Mouse (Mus musculus): Measurements from ENCODE around the gene Tuba3b.

DNA sequence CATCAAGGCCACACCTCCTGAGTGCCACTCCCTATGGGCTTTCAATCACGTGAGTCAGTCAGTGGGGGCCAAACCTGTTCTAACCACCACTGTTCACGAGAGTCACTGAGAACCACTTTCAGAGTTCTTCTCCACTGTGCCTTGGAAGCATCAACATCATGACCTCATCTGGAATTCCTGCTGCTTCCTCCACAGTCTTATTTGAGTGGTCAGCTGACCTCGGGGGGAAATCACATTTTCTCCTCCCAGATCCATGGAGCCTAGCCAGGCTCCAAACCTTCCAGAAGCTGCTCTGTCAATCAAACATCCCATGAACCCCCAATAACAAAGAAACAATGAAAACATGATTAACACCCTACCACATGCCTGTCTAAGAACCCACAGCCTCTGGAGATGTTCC, 52.1 kb downstream of the Tuba3b start:
- TF ChIP-seq CTCF (IDR thresholded peaks at IDR 0.05; ENCODE audit: extremely low read depth, insufficient read length, insufficient replicate concordance, low read depth, low read length) (no peak), POLR2A (IDR thresholded peaks at IDR 0.05; ENCODE audit: low read depth, low read length) (no peak)

Data from small intestine, adult 2 months (tissue).